Mouse (Mus musculus): ENCODE results near the gene Olfr412. TPM values are rescaled to one million over a fixed set of nuclear protein-coding genes. Genes with fewer than 3 reads are reported as not detected.

Olfr412 gene
- not detected in 2 replicates for polyA plus RNA-seq (2012; rRNA removed)

GRCm38 (mm10) chr11:74361769-74362168 is at the start of gene Olfr412:
Gene Olfr412, plus strand, starts transcription at chr11:74362069.

GRCm38 (mm10) chr11:74337931-74338330 is 23.9 kb upstream of the Olfr412 start, which contains the start of gene Olfr410:
Gene Olfr410, minus strand, starts transcription at chr11:74338031.

GRCm38 (mm10) chr11:74352550-74352949 is 9.3 kb upstream of the Olfr412 start, which contains the start of gene Olfr411:
Gene Olfr411, minus strand, starts transcription at chr11:74352650.

Other genes starting within 250 kb of the Olfr412 start
- not detected in 2 replicates for gene Olfr401, start 248.4 kb upstream of the Olfr412 start, polyA plus RNA-seq (2012; rRNA removed)
- not detected in 2 replicates for gene Olfr402, start 208.5 kb upstream of the Olfr412 start, polyA plus RNA-seq (2012; rRNA removed)
- gene Olfr403, start 175.8 kb upstream of the Olfr412 start, polyA plus RNA-seq (2012; rRNA removed), result not detected in 2 replicates
- not detected in 2 replicates for gene Olfr43, start 150.7 kb upstream of the Olfr412 start, polyA plus RNA-seq (2012; rRNA removed)
- not detected in 2 replicates for gene Olfr406, start 102.3 kb upstream of the Olfr412 start, polyA plus RNA-seq (2012; rRNA removed)
- gene Olfr59, start 78.3 kb upstream of the Olfr412 start, polyA plus RNA-seq (2012; rRNA removed), result not detected in 2 replicates
- not detected in 2 replicates for gene Olfr410, start 24.0 kb upstream of the Olfr412 start, polyA plus RNA-seq (2012; rRNA removed)
- not detected in 2 replicates for gene Olfr411, start 9.4 kb upstream of the Olfr412 start, polyA plus RNA-seq (2012; rRNA removed)
- gene Rap1gap2, start 248.8 kb downstream of the Olfr412 start, polyA plus RNA-seq (2012; rRNA removed), result 15.4 and 15.8 TPM in 2 replicates